Mouse (Mus musculus) kidney, postnatal 0 days (tissue): ENCODE data around the gene Fyco1. TPM values are rescaled to one million over a fixed set of nuclear protein-coding genes. Genes with fewer than 3 reads are reported as not detected.

Experiments
- ATAC-seq: fragments of 200-750 bp; cut with Nextera tagmentation; replicated peaks from 2 replicates; pipeline ENCODE4 v1.8.0; 2017; ENCODE audit warnings: low read depth, moderate number of reproducible peaks, moderate TSS enrichment, moderate library complexity; ENCODE audit not compliant: low FRiP score
- DNase-seq: peaks from one replicate; pipeline ENCODE4 v3.0.0-alpha.2; 2016; ENCODE audit warnings: low spot score
- H3K27ac ChIP-seq: fragments of 300-500 bp; sonication (generic); 2 replicates; pipeline ENCODE4 v1.5.1; 2014; ENCODE audit warnings: mild to moderate bottlenecking
- H3K27me3 ChIP-seq: fragments of 300-500 bp; sonication (generic); 2 replicates; pipeline ENCODE4 v1.6.1; 2014; ENCODE audit warnings: low read length, mixed read lengths; ENCODE audit not compliant: insufficient read depth
- H3K36me3 ChIP-seq: fragments of 300-500 bp; sonication (generic); 2 replicates; pipeline ENCODE4 v1.6.1; 2014; ENCODE audit warnings: low read length, mixed read lengths; ENCODE audit not compliant: insufficient read depth
- H3K4me1 ChIP-seq: fragments of 300-500 bp; sonication (generic); replicated peaks from 2 replicates; pipeline ENCODE4 v1.6.1; 2014; ENCODE audit warnings: antibody characterized with exemption, low read length, mixed read lengths; ENCODE audit not compliant: insufficient read depth
- H3K4me2 ChIP-seq: fragments of 300-500 bp; sonication (generic); 2 replicates; pipeline ENCODE4 v1.6.1; 2014; ENCODE audit warnings: mild to moderate bottlenecking, low read length, moderate library complexity, mixed read lengths
- H3K4me3 ChIP-seq: fragments of 300-500 bp; sonication (generic); replicated peaks from 2 replicates; pipeline ENCODE4 v1.5.1; 2014; ENCODE audit warnings: low read depth, low read length
- H3K9ac ChIP-seq: fragments of 300-500 bp; sonication (generic); 2 replicates; pipeline ENCODE4 v1.6.1; 2014; ENCODE audit warnings: low read depth, low read length
- H3K9me3 ChIP-seq: fragments of 300-500 bp; sonication (generic); replicated peaks from 2 replicates; pipeline ENCODE4 v1.6.1; 2016; ENCODE audit warnings: low read length, inconsistent platforms, mixed read lengths
- CTCF ChIP-seq: IDR thresholded peaks from 2 replicates; pipeline ENCODE4 v1.5.1; 2016; ENCODE audit warnings: antibody characterized with exemption, low read depth, mild to moderate bottlenecking, moderate library complexity
- whole genome bisulfite sequencing: fragments of 180-500 bp; shearing (Covaris S2); extraction: QIAGEN DNeasy Blood & Tissue Kit; methylation state at CpG from one replicate; pipeline ENCODE4 v1.1.7; 2014; 5-methylcytosine and 5-hydroxymethylcytosine counted together
- polyA plus RNA-seq: library from polyadenylated mRNA; unstranded; fragments of >200 nt; fragmentation: Nextera tagmentation; extraction: Ambion mirVana; gene quantifications from 2 replicates; pipeline ENCODE4 v1.2.1, GENCODE M21; 2015

Gene Fyco1
- polyA plus RNA-seq, 1 experiment from 2014 or later, result 5.3 TPM

- no peaks in the 10 kb centered on the region for H3K4me1 ChIP-seq
- no peaks in the 10 kb centered on the region for H3K27me3 ChIP-seq
- H3K9ac ChIP-seq, result no peak overlapping the region
- H3K36me3 ChIP-seq, result peaks cover 49% of the 10 kb centered on the region
- no peak for TF ChIP-seq CTCF
- H3K9me3 ChIP-seq, result no peaks in the 10 kb centered on the region
- DNase-seq (no peak), ATAC-seq (no peak)
- WGBS, result 94% methylated on average over 1 of the region's 1 CpGs
- H3K27ac ChIP-seq, result no peak overlapping the region
- no peak overlapping the region for H3K4me3 ChIP-seq
- no peak overlapping the region for H3K4me2 ChIP-seq
Observed at GRCm38 (mm10) chr9:123815996-123816395, 35.7 kb downstream of the Fyco1 start.

- Histone ChIP-seq H3K9ac (no peak overlapping the region), H3K27me3 (no peaks in the 10 kb centered on the region), H3K9me3 (no peaks in the 10 kb centered on the region), H3K4me2 (no peak overlapping the region), H3K4me3 (no peak overlapping the region), H3K27ac (no peak overlapping the region), H3K4me1 (no peaks in the 10 kb centered on the region), H3K36me3 (peaks cover 49% of the 10 kb centered on the region)
- no peak for DNase-seq
- ATAC-seq, result no peak
- no peak for TF ChIP-seq CTCF
- 88% methylated on average over 3 of the region's 3 CpGs for WGBS
Observed at GRCm38 (mm10) chr9:123815444-123815843, 36.3 kb downstream of the Fyco1 start.

GRCm38 (mm10) chr9:123814821-123815220, 36.9 kb downstream of the Fyco1 start:
- Histone ChIP-seq H3K27ac (no peak overlapping the region), H3K9me3 (no peaks in the 10 kb centered on the region), H3K4me1 (no peaks in the 10 kb centered on the region), H3K4me3 (no peak overlapping the region), H3K9ac (no peak overlapping the region), H3K4me2 (no peak overlapping the region), H3K27me3 (no peaks in the 10 kb centered on the region), H3K36me3 (peaks cover 52% of the 10 kb centered on the region)
- no peak for ATAC-seq
- DNase-seq, result no peak
- 84% methylated on average over 4 of the region's 4 CpGs for WGBS
- TF ChIP-seq CTCF, result no peak

- WGBS, result 78% methylated on average over 2 of the region's 2 CpGs
- Histone ChIP-seq H3K9me3 (no peaks in the 10 kb centered on the region), H3K27me3 (no peaks in the 10 kb centered on the region), H3K4me2 (no peak overlapping the region), H3K36me3 (peaks cover 52% of the 10 kb centered on the region), H3K4me3 (no peak overlapping the region), H3K4me1 (no peaks in the 10 kb centered on the region), H3K9ac (no peak overlapping the region), H3K27ac (no peak overlapping the region)
- ATAC-seq (no peak), DNase-seq (no peak)
- no peak for TF ChIP-seq CTCF
Observed at GRCm38 (mm10) chr9:123814326-123814725, 37.4 kb downstream of the Fyco1 start.

- 94% methylated on average over 3 of the region's 3 CpGs for WGBS
- DNase-seq (no peak), ATAC-seq (no peak)
- Histone ChIP-seq H3K4me3 (no peak overlapping the region), H3K27me3 (no peaks in the 10 kb centered on the region), H3K9me3 (no peaks in the 10 kb centered on the region), H3K4me2 (no peak overlapping the region), H3K36me3 (peaks cover 37% of the 10 kb centered on the region), H3K27ac (no peak overlapping the region), H3K4me1 (no peaks in the 10 kb centered on the region), H3K9ac (no peak overlapping the region)
- no peak for TF ChIP-seq CTCF
Observed at GRCm38 (mm10) chr9:123811831-123812230, 39.9 kb downstream of the Fyco1 start.

- Histone ChIP-seq H3K27me3 (no peaks in the 10 kb centered on the region), H3K27ac (no peak overlapping the region), H3K4me3 (no peak overlapping the region), H3K36me3 (peaks cover 28% of the 10 kb centered on the region), H3K9ac (no peak overlapping the region), H3K9me3 (no peaks in the 10 kb centered on the region), H3K4me1 (no peaks in the 10 kb centered on the region), H3K4me2 (no peak overlapping the region)
- no peak for ATAC-seq
- TF ChIP-seq CTCF, result no peak
- 70% methylated on average over 7 of the region's 7 CpGs for WGBS
- DNase-seq, result no peak
Observed at GRCm38 (mm10) chr9:123808583-123808982, 43.1 kb downstream of the Fyco1 start.

GRCm38 (mm10) chr9:123806267-123806666, 45.4 kb downstream of the Fyco1 start, which contains the start of gene Cxcr6:
Cxcr6 (plus strand) TSS chr9:123806475.
- TF ChIP-seq CTCF, result no peak
- H3K4me1 ChIP-seq, result no peaks in the 10 kb centered on the region
- 92% methylated on average over 5 of the region's 5 CpGs for WGBS
- peaks cover 28% of the 10 kb centered on the region for H3K36me3 ChIP-seq
- no peak within 1 kb of the TSS for H3K9ac ChIP-seq
- no peaks in the 10 kb centered on the region for H3K27me3 ChIP-seq
- H3K27ac ChIP-seq, result no peak within 1 kb of the TSS
- H3K9me3 ChIP-seq, result no peaks in the 10 kb centered on the region
- no peak within 1 kb of the TSS for H3K4me3 ChIP-seq
- no peak within 1 kb of the TSS for H3K4me2 ChIP-seq
- ATAC-seq, result no peak
- no peak for DNase-seq
